Mouse (Mus musculus): ENCODE measurements around the gene Gemin6. TPM values are rescaled to one million over a fixed set of nuclear protein-coding genes. Genes with fewer than 3 reads are reported as not detected.
"Not testable (repeated sequence)": the region's sequence is repeated elsewhere in the genome, so short reads cannot be mapped to it uniquely, and the experiment has no call there.

Gene Gemin6
- polyA plus RNA-seq, 1 experiment = 0.27 TPM

GRCm38 (mm10) chr17:80267065-80267464 is 42.8 kb downstream of the Gemin6 start:
- TF ChIP-seq GATA1 (IDR thresholded peaks at IDR 0.05; ENCODE audit: borderline replicate concordance, low read length) (no peak), FLI1 (IDR thresholded peaks at IDR 0.05; ENCODE audit: low read length) (no peak)
- H3K27me3 ChIP-seq (replicated peaks) = no peaks in the 10 kb centered on the region
- no peaks in the 10 kb centered on the region for H3K9me3 ChIP-seq
- no peaks in the 10 kb centered on the region; the same call in 1 of the 2 replicates for H3K4me1 ChIP-seq
- H3K4me3 ChIP-seq (replicated peaks) = no peak overlapping the region
- peaks cover 86% of the 10 kb centered on the region for H3K36me3 ChIP-seq (replicated peaks; ENCODE audit: low read length)

GRCm38 (mm10) chr17:80268151-80268550 is 43.9 kb downstream of the Gemin6 start:
- H3K9me3 ChIP-seq = no peaks in the 10 kb centered on the region
- TF ChIP-seq FLI1 (IDR thresholded peaks at IDR 0.05; ENCODE audit: low read length) (no peak), GATA1 (IDR thresholded peaks at IDR 0.05; ENCODE audit: borderline replicate concordance, low read length) (no peak)
- no peaks in the 10 kb centered on the region for H3K27me3 ChIP-seq (replicated peaks)
- no peak overlapping the region for H3K4me3 ChIP-seq (replicated peaks)
- H3K4me1 ChIP-seq = no peaks in the 10 kb centered on the region; the same call in 1 of the 2 replicates
- peaks cover 89% of the 10 kb centered on the region for H3K36me3 ChIP-seq (replicated peaks; ENCODE audit: low read length)

DNA sequence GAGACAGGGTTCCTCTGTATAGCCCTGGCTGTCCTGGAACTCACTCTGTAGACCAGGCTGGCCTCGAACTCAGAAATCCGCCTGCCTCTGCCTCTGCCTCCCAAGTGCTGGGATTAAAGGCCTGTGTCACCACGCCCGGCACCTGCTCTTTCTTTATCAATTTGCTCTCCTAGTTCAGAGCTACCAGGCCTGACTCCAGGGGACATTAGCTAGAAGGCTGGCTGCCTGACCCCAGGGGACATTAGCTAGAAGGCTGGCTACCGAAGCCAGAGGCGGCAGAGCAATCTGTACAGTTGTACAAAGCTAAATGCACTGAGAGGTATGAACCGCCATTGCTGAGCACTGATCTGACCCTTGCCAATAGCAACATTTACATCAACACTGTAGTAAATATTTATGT is 46.4 kb downstream of the Gemin6 start:
- not testable (repeated sequence) for H3K4me3 ChIP-seq (replicated peaks); H3K9me3 ChIP-seq; H3K27me3 ChIP-seq (replicated peaks)
- Histone ChIP-seq H3K4me1 (peaks cover 10% of the 10 kb centered on the region), H3K36me3 (replicated peaks; ENCODE audit: low read length) (peaks cover 89% of the 10 kb centered on the region)

Other genes starting within 250 kb of the Gemin6 start
- gene Hnrnpll, start 162.1 kb upstream of the Gemin6 start, polyA plus RNA-seq (2012; ENCODE audit: insufficient read depth, low replicate concordance) = 10.4 and 16.8 TPM in 2 replicates
- 0.17 TPM in 1 of 2 replicates, not detected in the other for gene Galm, start 97.0 kb upstream of the Gemin6 start, polyA plus RNA-seq (2012; ENCODE audit: insufficient read depth, low replicate concordance)
- gene Srsf7, start 17.1 kb upstream of the Gemin6 start, polyA plus RNA-seq (2012; ENCODE audit: insufficient read depth, low replicate concordance) = 7.3 and 57.6 TPM in 2 replicates
- 0.20 TPM in 1 of 2 replicates, not detected in the other for gene Ttc39d, start 17.0 kb upstream of the Gemin6 start, polyA plus RNA-seq (2012; ENCODE audit: insufficient read depth, low replicate concordance)
- gene Morn2, start 65.8 kb downstream of the Gemin6 start, polyA plus RNA-seq (2012; ENCODE audit: insufficient read depth, low replicate concordance) = 1.6 TPM in 1 of 2 replicates, not detected in the other
- 1.3 and 3.2 TPM in 2 replicates for gene Dhx57, start 66.0 kb downstream of the Gemin6 start, polyA plus RNA-seq (2012; ENCODE audit: insufficient read depth, low replicate concordance)
- not detected in 2 replicates for gene Arhgef33, start 83.0 kb downstream of the Gemin6 start, polyA plus RNA-seq (2012; ENCODE audit: insufficient read depth, low replicate concordance)
- gene Gm10190, start 149.1 kb downstream of the Gemin6 start, polyA plus RNA-seq (2012; ENCODE audit: insufficient read depth, low replicate concordance) = 2.7 TPM in 1 of 2 replicates, not detected in the other